Comparison of ENCODE assay signal across 8 mouse cellular contexts in the genomic region with DNA sequence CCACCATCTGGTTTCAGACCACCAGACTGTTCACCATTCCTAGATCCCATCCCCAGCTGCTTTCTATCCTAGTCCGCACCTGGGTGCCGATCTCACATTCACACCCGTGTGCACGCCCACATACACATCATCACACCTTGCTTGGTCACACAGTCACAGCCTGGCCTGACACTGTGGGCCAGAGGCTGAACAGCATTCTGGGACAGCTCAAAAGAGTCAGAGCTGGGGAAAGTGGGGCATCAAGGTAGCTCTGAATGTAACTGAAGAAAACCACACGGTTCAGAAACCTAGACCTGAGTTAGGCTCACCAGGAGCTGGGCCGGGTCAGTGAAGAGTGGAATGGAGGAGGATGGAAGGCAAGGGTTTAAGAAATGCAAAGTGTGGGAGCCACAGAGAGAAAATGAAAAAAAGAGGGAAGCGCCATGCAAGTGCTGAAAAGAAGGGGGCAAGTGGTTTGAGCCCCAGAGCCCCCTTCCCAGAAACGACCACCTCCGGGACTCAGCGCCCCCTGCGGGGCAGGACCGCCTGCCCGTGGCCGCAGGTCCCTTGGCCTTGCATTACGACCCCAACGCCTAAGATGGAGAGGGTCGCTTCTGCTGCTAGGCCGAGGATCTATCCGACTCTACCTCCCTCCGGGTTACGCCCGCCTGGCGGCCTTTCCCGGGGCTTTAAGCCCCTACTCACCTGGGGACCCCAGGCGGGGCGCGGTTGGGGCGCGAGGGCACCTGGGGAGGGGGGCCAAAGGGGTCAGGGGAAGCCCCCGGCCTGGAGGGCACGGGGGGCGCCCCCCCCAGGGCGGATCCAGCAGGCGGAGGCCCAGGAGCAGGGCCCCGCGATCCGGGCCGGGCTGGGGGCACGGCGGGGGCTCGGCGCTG. TPM values are rescaled to one million over a fixed set of nuclear protein-coding genes. Genes with fewer than 3 reads are reported as not detected.
A peak's percentile ranks its signal among the peaks of the same experiment; 100 is the strongest.
DNase-seq lines count a peak whose midpoint lies in the region; ATAC-seq and TF ChIP-seq lines count a peak whose summit lies in the region.

No protein-coding gene starts in this region.

- peak in 1 of 3 experiments; percentile 30; a peak in 2 of 6 replicates for TF ChIP-seq CTCF in MEL (IDR thresholded peaks at IDR 0.05 in 2 of 3, conservative IDR thresholded peaks at IDR 0.05 in 1 of 3; ENCODE audit: control insufficient read depth in 1 of 3, insufficient read depth in 1 of 3, low read depth in 2 of 3, low read length in 3 of 3, poor library complexity in 1 of 3, severe bottlenecking in 1 of 3)
- TF ChIP-seq CTCF in forebrain, postnatal 0 days (IDR thresholded peaks at IDR 0.05; ENCODE audit: low read depth) = no peak

- H3K27ac ChIP-seq in heart, embryonic 14.5 days (replicated peaks in 1 of 2; ENCODE audit: control insufficient read depth in 1 of 2, insufficient read depth in 1 of 2, low read depth in 2 of 2, low read length in 2 of 2) = no peak overlapping the region
- no peak overlapping the region for H3K27ac ChIP-seq in MEL (ENCODE audit: control insufficient read depth, low read depth, low read length)
- 0 out of 2 replicates have a peak overlapping the region, but pooled peaks have one; percentile 21 for H3K27ac ChIP-seq in forebrain, postnatal 0 days (ENCODE audit: low read depth, low read length)
- no peak overlapping the region for H3K27ac ChIP-seq in midbrain, embryonic 11.5 days (ENCODE audit: low read depth, low read length)

- no peak for TF ChIP-seq EP300 in MEL (IDR thresholded peaks at IDR 0.05; ENCODE audit: low read depth in 1 of 2, low read length in 2 of 2)

- peak overlapping the region; percentile 43 to 65 for H3K4me3 ChIP-seq in heart, embryonic 14.5 days (ENCODE audit: control insufficient read depth in 1 of 2, insufficient read depth in 1 of 2, low read depth in 1 of 2, low read length in 2 of 2)
- H3K4me3 ChIP-seq in MEL (ENCODE audit: control insufficient read depth in 1 of 2, insufficient read depth in 1 of 2, low read depth in 2 of 2, low read length in 2 of 2) = peak overlapping the region; percentile 43 to 78
- H3K4me3 ChIP-seq in forebrain, postnatal 0 days (ENCODE audit: low read depth, low read length) = peak overlapping the region; percentile 42
- H3K4me3 ChIP-seq in midbrain, embryonic 11.5 days (ENCODE audit: low read depth, low read length) = peak overlapping the region; percentile 61

- DNase-seq in heart, postnatal 14 days = no peak
- peak; percentile 23 for DNase-seq in MEL (ENCODE audit: low read depth, low spot score)
- no peak for DNase-seq in forebrain, postnatal 0 days
- peak; percentile 82 for DNase-seq in midbrain, embryonic 11.5 days (ENCODE audit: low spot score, missing footprints)
- no peak for DNase-seq in Muller cell, postnatal 12 days (ENCODE audit: inconsistent ontology term)
- no peak for DNase-seq in urinary bladder, postnatal 14 days (ENCODE audit: low spot score)

- 10% methylated on average over 38 of the region's 42 CpGs for WGBS in heart, embryonic 14.5 days
- WGBS in forebrain, postnatal 0 days = 13% methylated on average over 33 of the region's 42 CpGs
- WGBS in midbrain, embryonic 11.5 days = 11% methylated on average over 30 of the region's 42 CpGs

- H3K36me3 ChIP-seq in heart, embryonic 14.5 days (ENCODE audit: control insufficient read depth, insufficient read depth, low read length) = peaks cover 25% of the 10 kb centered on the region
- H3K36me3 ChIP-seq in MEL (ENCODE audit: control insufficient read depth in 1 of 2, insufficient read depth in 2 of 2, low read length in 2 of 2) = no peaks in the 10 kb centered on the region
- peaks cover 55% of the 10 kb centered on the region for H3K36me3 ChIP-seq in forebrain, postnatal 0 days (ENCODE audit: insufficient read depth)
- H3K36me3 ChIP-seq in midbrain, embryonic 11.5 days (ENCODE audit: control insufficient read depth, insufficient read depth, low read length) = peaks cover 2% of the 10 kb centered on the region; the same call in 1 of the 2 replicates

- no peaks in the 10 kb centered on the region for H3K9me3 ChIP-seq in heart, embryonic 14.5 days (ENCODE audit: control insufficient read depth, low read length)
- H3K9me3 ChIP-seq in MEL (replicated peaks; ENCODE audit: insufficient read depth, low read length) = no peaks in the 10 kb centered on the region
- H3K9me3 ChIP-seq in forebrain, postnatal 0 days (ENCODE audit: low read length) = no peaks in the 10 kb centered on the region
- no peaks in the 10 kb centered on the region for H3K9me3 ChIP-seq in midbrain, embryonic 11.5 days (ENCODE audit: control insufficient read depth, low read length)

- TF ChIP-seq RAD21 in MEL (IDR thresholded peaks at IDR 0.05; ENCODE audit: low read depth, low read length) = no peak

- peaks cover 15% of the 10 kb centered on the region for H3K27me3 ChIP-seq in heart, embryonic 14.5 days (ENCODE audit: control insufficient read depth, insufficient read depth, low read length)
- H3K27me3 ChIP-seq in MEL (ENCODE audit: control insufficient read depth in 1 of 2, insufficient read depth in 2 of 2, low read length in 2 of 2) = no peaks in the 10 kb centered on the region
- no peaks in the 10 kb centered on the region for H3K27me3 ChIP-seq in forebrain, postnatal 0 days (ENCODE audit: insufficient read depth, low read length)
- peaks cover 3% of the 10 kb centered on the region for H3K27me3 ChIP-seq in midbrain, embryonic 11.5 days (ENCODE audit: control insufficient read depth, insufficient read depth, low read length)

- peak overlapping the region; percentile 100 for H3K4me2 ChIP-seq in heart, embryonic 14.5 days (ENCODE audit: low read length)
- peak overlapping the region; percentile 95 for H3K4me2 ChIP-seq in forebrain, postnatal 0 days (ENCODE audit: low read depth)
- H3K4me2 ChIP-seq in midbrain, embryonic 11.5 days = peak overlapping the region; percentile 100

- H3K79me2 ChIP-seq in MEL (ENCODE audit: control insufficient read depth, insufficient read depth, low read length, poor library complexity) = no peaks in the 10 kb centered on the region

- no peak for ATAC-seq in heart, embryonic 14.5 days (ENCODE audit: insufficient number of reproducible peaks, insufficient read depth, low FRiP score, low read depth)
- no peak for ATAC-seq in forebrain, postnatal 0 days
- peak; percentile 12; the same call in 1 of the 2 replicates for ATAC-seq in midbrain, embryonic 11.5 days (ENCODE audit: low FRiP score)
- ATAC-seq in megakaryocyte progenitor cell, adult 5-6 weeks (replicated peaks; ENCODE audit: poor library complexity) = no peak

- TF ChIP-seq POLR2A in MEL (IDR thresholded peaks at IDR 0.05; ENCODE audit: control insufficient read depth in 1 of 2, insufficient read depth in 1 of 2, low read depth in 1 of 2, low read length in 2 of 2, poor library complexity in 1 of 2) = no peak; a peak in 1 of 4 replicates

- H3K4me1 ChIP-seq in heart, embryonic 14.5 days (ENCODE audit: control insufficient read depth in 2 of 2, insufficient read depth in 2 of 2, low read length in 2 of 2) = peaks cover 18 to 25% of the 10 kb centered on the region in 2 experiments
- H3K4me1 ChIP-seq in MEL (ENCODE audit: control insufficient read depth in 1 of 2, insufficient read depth in 2 of 2, low read length in 2 of 2) = peaks cover 2 to 3% of the 10 kb centered on the region in 2 experiments; a peak in 2 of 4 replicates
- H3K4me1 ChIP-seq in forebrain, postnatal 0 days (ENCODE audit: insufficient read depth) = peaks cover 8% of the 10 kb centered on the region; the same call in 1 of the 2 replicates
- H3K4me1 ChIP-seq in midbrain, embryonic 11.5 days (ENCODE audit: control insufficient read depth, insufficient read depth, low read length) = peaks cover 19% of the 10 kb centered on the region

- intact Hi-C loops in heart, postnatal 14 days (cut with DNase I) = no loop called here

- H3K9ac ChIP-seq in heart, embryonic 14.5 days (ENCODE audit: low read length) = peak overlapping the region; percentile 75
- H3K9ac ChIP-seq in MEL (ENCODE audit: control insufficient read depth, low read depth, low read length, poor library complexity, severe bottlenecking) = peak overlapping the region; percentile 46
- peak overlapping the region; percentile 59 for H3K9ac ChIP-seq in forebrain, postnatal 0 days
- peak overlapping the region; percentile 73 for H3K9ac ChIP-seq in midbrain, embryonic 11.5 days (ENCODE audit: low read length)

RNA-seq across cellular contexts. Expression of a gene that starts 23.8 kb away (rescaled TPM):
- 129 and 131 TPM in 2 replicates for polyA plus RNA-seq in heart, embryonic 14.5 days (2014; fragmentation: Nextera tagmentation; extraction: Ambion mirVana)
- 100 to 1,000 TPM; 153 to 156 TPM for total RNA-seq in heart, postnatal 14 days (2021)
- total RNA-seq in MEL (2012; rRNA removed) = 342 and 371 TPM in 2 replicates
- polyA plus RNA-seq in MEL (2012; ENCODE audit: insufficient read depth in 1 of 2, insufficient read length in 2 of 2, low read depth in 1 of 2, low replicate concordance in 2 of 2, missing spikeins in 1 of 2) = 100 to 1,000 TPM in 1 of 2 experiments, not detected in 1; 480 TPM
- 290 and 323 TPM in 2 replicates for total RNA-seq in forebrain, postnatal 0 days (2014; rRNA removed)
- 407 and 445 TPM in 2 replicates for polyA plus RNA-seq in forebrain, postnatal 0 days (2015; fragmentation: Nextera tagmentation; extraction: Ambion mirVana)
- polyA plus RNA-seq in midbrain, embryonic 11.5 days (2014; fragmentation: Nextera tagmentation; extraction: Ambion mirVana) = 382 and 417 TPM in 2 replicates
- 198 and 268 TPM in 2 replicates for total RNA-seq in megakaryocyte progenitor cell, adult 5-6 weeks (2015)
- total RNA-seq in megakaryocyte progenitor cell, adult 5-6 weeks (2017) = 359 and 386 TPM in 2 replicates

RNA-seq across cellular contexts. Expression of a gene that starts 24.5 kb away (rescaled TPM):
- polyA plus RNA-seq in heart, embryonic 14.5 days (2014; fragmentation: Nextera tagmentation; extraction: Ambion mirVana) = 19.3 and 22.6 TPM in 2 replicates
- total RNA-seq in heart, postnatal 14 days (2021) = 10 to 100 TPM; 67.9 to 70.5 TPM
- total RNA-seq in MEL (2012; rRNA removed) = 20.3 TPM in 2 replicates
- 10 to 100 TPM in 1 of 2 experiments, not detected in 1; 38.6 TPM for polyA plus RNA-seq in MEL (2012; ENCODE audit: insufficient read depth in 1 of 2, insufficient read length in 2 of 2, low read depth in 1 of 2, low replicate concordance in 2 of 2, missing spikeins in 1 of 2)
- total RNA-seq in forebrain, postnatal 0 days (2014; rRNA removed) = 62.2 and 64.4 TPM in 2 replicates
- polyA plus RNA-seq in forebrain, postnatal 0 days (2015; fragmentation: Nextera tagmentation; extraction: Ambion mirVana) = 16.3 and 22.1 TPM in 2 replicates
- polyA plus RNA-seq in midbrain, embryonic 11.5 days (2014; fragmentation: Nextera tagmentation; extraction: Ambion mirVana) = 14.6 and 16.7 TPM in 2 replicates
- 14.2 and 17.3 TPM in 2 replicates for total RNA-seq in megakaryocyte progenitor cell, adult 5-6 weeks (2015)
- 50.4 and 50.7 TPM in 2 replicates for total RNA-seq in megakaryocyte progenitor cell, adult 5-6 weeks (2017)

RNA-seq across cellular contexts. Expression of a gene that starts 40.4 kb away (rescaled TPM):
- polyA plus RNA-seq in heart, embryonic 14.5 days (2014; fragmentation: Nextera tagmentation; extraction: Ambion mirVana) = 28.8 and 31.1 TPM in 2 replicates
- 10 to 100 TPM; 32.2 to 36.5 TPM for total RNA-seq in heart, postnatal 14 days (2021)
- 20.7 and 21.6 TPM in 2 replicates for total RNA-seq in MEL (2012; rRNA removed)
- 10 to 100 TPM in 1 of 2 experiments, not detected in 1; 99.8 TPM for polyA plus RNA-seq in MEL (2012; ENCODE audit: insufficient read depth in 1 of 2, insufficient read length in 2 of 2, low read depth in 1 of 2, low replicate concordance in 2 of 2, missing spikeins in 1 of 2)
- 62.6 and 78.2 TPM in 2 replicates for total RNA-seq in forebrain, postnatal 0 days (2014; rRNA removed)
- polyA plus RNA-seq in forebrain, postnatal 0 days (2015; fragmentation: Nextera tagmentation; extraction: Ambion mirVana) = 51.5 and 52.9 TPM in 2 replicates
- 43.1 and 46.9 TPM in 2 replicates for polyA plus RNA-seq in midbrain, embryonic 11.5 days (2014; fragmentation: Nextera tagmentation; extraction: Ambion mirVana)
- 59.9 and 69.0 TPM in 2 replicates for total RNA-seq in megakaryocyte progenitor cell, adult 5-6 weeks (2015)
- 46.6 and 55.3 TPM in 2 replicates for total RNA-seq in megakaryocyte progenitor cell, adult 5-6 weeks (2017)

RNA-seq across cellular contexts. Expression of a gene that starts 41.5 kb away (rescaled TPM):
- 4.7 and 5.6 TPM in 2 replicates for polyA plus RNA-seq in heart, embryonic 14.5 days (2014; fragmentation: Nextera tagmentation; extraction: Ambion mirVana)
- 1 to 10 TPM; 9.1 TPM for total RNA-seq in heart, postnatal 14 days (2021)
- 0.42 and 0.49 TPM in 2 replicates for total RNA-seq in MEL (2012; rRNA removed)
- 1 to 10 TPM in 1 of 2 experiments, not detected in 1; 5.0 TPM for polyA plus RNA-seq in MEL (2012; ENCODE audit: insufficient read depth in 1 of 2, insufficient read length in 2 of 2, low read depth in 1 of 2, low replicate concordance in 2 of 2, missing spikeins in 1 of 2)
- total RNA-seq in forebrain, postnatal 0 days (2014; rRNA removed) = 76.2 and 106 TPM in 2 replicates
- 47.9 and 71.6 TPM in 2 replicates for polyA plus RNA-seq in forebrain, postnatal 0 days (2015; fragmentation: Nextera tagmentation; extraction: Ambion mirVana)
- polyA plus RNA-seq in midbrain, embryonic 11.5 days (2014; fragmentation: Nextera tagmentation; extraction: Ambion mirVana) = 12.9 and 13.8 TPM in 2 replicates
- total RNA-seq in megakaryocyte progenitor cell, adult 5-6 weeks (2015) = not detected in 2 replicates
- not detected in 2 replicates for total RNA-seq in megakaryocyte progenitor cell, adult 5-6 weeks (2017)

RNA-seq across cellular contexts. Expression of a gene that starts 51.7 kb away (rescaled TPM):
- polyA plus RNA-seq in heart, embryonic 14.5 days (2014; fragmentation: Nextera tagmentation; extraction: Ambion mirVana) = 37.0 and 43.4 TPM in 2 replicates
- 10 to 100 TPM; 26.1 to 26.7 TPM for total RNA-seq in heart, postnatal 14 days (2021)
- total RNA-seq in MEL (2012; rRNA removed) = 60.1 and 73.7 TPM in 2 replicates
- polyA plus RNA-seq in MEL (2012; ENCODE audit: insufficient read depth in 1 of 2, insufficient read length in 2 of 2, low read depth in 1 of 2, low replicate concordance in 2 of 2, missing spikeins in 1 of 2) = 10 to 100 TPM in 1 of 2 experiments, not detected in 1; 60.6 TPM
- 121 and 134 TPM in 2 replicates for total RNA-seq in forebrain, postnatal 0 days (2014; rRNA removed)
- 92.7 and 105 TPM in 2 replicates for polyA plus RNA-seq in forebrain, postnatal 0 days (2015; fragmentation: Nextera tagmentation; extraction: Ambion mirVana)
- 70.9 and 73.2 TPM in 2 replicates for polyA plus RNA-seq in midbrain, embryonic 11.5 days (2014; fragmentation: Nextera tagmentation; extraction: Ambion mirVana)
- 30.3 and 37.0 TPM in 2 replicates for total RNA-seq in megakaryocyte progenitor cell, adult 5-6 weeks (2015)
- total RNA-seq in megakaryocyte progenitor cell, adult 5-6 weeks (2017) = 25.2 and 26.9 TPM in 2 replicates

Comparison
In these comparisons a context has a peak if more than half of its experiments do, and no peak if none do; other contexts are left out.
1. DNase-seq: peak in MEL (single experiment) and midbrain, embryonic 11.5 days (single experiment); none in heart, postnatal 14 days (0 of 2), forebrain, postnatal 0 days (single experiment), Muller cell, postnatal 12 days (single experiment) and urinary bladder, postnatal 14 days (single experiment).
2. Peak in every context shown above with its lines, with median percentiles within 50 percentile points of each other: H3K4me2 ChIP-seq, H3K4me3 ChIP-seq and H3K9ac ChIP-seq.